Mouse (Mus musculus) c-Kit-negative CD71-positive TER-119-positive erythroid progenitor cells, embryonic 14.5 days (primary cell): ENCODE data around the gene Pkp1.
A peak's percentile ranks its signal among the peaks of the same experiment; 100 is the strongest.

Experiments used
- DNase-seq: peaks from one replicate; pipeline ENCODE4 v3.0.0-alpha.2; 2013; ENCODE audit warnings: low read depth, low spot score

Gene Pkp1

DNA sequence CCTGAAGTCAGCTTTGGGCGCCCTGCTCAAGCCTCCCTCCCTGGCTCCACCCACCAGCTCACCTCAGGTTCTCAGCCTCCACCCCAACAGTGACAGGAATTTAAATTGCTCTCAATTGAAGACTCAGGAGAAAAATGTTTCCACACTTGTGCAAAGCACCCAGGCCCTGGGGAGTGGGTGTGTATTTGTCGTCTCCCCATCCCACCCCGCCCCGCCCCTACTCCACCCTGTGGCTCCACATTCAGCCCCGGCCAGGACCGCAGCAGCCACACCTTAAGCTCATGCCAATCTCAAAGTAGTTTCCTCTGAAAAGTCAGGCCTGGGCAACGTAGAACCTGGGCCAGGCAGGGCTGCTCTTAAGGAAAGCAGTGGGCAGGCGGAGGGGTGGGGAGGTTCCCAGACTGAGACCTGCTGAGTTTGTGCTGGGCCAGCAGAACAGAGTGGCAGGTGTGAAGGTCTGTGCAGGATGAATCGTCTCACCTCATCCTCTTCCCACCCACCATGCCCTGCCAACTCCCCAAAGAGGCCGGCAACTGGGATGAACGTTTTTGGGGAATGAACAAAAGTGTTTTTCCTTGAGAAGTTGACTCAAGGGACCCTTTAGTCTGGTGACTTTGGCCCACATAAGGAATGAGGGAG is 61.8 kb downstream of the Pkp1 start:
- no peak for DNase-seq

DNA sequence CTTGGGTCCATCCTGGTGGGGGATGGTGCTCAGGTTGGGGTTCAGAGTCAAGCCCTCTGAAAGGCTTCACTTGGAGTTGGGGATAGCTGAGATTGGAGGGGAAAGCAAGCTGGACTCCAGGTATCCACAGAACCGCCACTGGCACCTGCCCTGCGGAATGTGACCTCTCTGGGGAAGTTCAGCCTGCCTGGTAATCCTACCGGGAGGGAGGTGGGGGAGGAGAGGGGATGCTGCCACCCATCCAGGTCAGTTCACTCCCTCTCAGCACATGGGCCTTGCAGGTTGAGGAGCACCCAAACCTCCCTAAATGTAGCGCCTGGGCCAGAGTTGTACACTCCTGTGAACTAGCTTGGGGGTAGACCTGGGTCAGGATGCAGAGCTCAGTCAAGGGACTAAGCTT is 62.9 kb downstream of the Pkp1 start:
- no peak for DNase-seq

DNA sequence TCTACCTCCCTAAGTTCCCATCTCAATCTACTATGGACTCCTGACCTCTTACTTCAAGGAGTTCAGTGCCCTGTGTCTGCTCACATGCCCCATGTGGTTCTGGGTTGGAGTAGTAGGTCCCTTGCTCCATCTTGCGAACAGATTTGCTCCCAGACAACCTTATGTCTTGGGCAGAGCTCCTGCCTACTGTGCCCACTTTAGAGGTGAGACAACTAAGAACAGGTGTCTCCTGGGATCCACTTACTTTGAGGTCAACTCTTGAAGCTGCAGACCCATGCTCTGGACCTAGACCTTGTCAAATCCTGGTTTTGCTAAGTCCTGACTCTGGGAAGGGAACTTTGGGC is 63.7 kb downstream of the Pkp1 start:
- DNase-seq: no peak

DNA sequence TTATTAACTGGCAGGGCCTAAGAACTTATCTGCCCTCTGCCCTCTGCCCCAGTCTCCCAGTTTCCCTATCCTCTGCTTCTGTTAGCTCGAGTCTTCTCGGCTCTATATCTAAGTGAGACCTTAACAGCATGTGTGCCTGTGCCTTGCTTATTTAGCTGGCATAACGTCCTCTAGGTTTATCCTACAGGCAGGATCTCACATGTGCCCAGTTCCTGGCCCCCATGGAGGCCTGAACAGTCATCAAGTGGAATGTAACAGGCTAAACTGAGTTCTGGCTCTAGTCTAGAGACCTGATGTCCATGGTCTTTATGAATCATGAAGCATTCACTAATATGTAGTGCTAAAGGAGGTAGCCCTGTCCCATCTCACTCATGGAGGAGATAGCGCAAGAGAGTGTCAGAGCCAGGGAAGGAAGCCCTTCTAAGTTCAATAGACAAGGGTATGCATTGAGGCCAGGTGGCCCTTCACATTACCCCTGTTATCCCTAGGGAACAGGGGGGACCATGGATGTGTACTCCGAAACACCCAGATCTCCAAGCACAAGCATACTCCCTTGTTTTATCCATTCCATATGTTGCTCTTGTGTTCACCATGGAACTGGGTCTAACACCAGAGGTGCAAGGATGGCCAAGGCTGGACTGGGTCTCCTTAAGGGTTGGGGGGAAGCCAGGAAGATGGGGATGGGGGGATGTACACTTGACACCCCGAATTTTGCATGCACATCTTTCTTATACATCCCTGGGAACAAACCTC is 64.2 kb downstream of the Pkp1 start:
- DNase-seq: no peak

DNA sequence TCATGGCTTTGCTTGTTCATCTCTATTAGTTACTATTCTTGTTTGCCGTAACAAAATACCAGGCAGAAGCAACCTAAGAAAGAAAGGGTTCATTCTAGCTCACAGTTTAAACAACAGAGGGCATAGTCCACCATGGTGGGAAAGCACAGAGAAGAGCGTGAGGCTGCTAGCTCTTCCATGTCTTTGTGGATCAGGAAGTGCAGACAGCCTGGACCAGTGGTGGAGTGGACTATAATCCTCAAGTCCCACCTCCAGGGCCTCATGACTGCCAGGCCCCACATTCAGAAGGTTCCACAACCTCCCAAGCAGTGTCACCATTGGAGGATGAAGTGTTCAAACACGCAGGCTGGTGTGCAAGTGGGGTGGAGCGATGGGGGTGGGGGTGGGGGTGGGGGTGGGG is 65.8 kb downstream of the Pkp1 start:
- no peak for DNase-seq

DNA sequence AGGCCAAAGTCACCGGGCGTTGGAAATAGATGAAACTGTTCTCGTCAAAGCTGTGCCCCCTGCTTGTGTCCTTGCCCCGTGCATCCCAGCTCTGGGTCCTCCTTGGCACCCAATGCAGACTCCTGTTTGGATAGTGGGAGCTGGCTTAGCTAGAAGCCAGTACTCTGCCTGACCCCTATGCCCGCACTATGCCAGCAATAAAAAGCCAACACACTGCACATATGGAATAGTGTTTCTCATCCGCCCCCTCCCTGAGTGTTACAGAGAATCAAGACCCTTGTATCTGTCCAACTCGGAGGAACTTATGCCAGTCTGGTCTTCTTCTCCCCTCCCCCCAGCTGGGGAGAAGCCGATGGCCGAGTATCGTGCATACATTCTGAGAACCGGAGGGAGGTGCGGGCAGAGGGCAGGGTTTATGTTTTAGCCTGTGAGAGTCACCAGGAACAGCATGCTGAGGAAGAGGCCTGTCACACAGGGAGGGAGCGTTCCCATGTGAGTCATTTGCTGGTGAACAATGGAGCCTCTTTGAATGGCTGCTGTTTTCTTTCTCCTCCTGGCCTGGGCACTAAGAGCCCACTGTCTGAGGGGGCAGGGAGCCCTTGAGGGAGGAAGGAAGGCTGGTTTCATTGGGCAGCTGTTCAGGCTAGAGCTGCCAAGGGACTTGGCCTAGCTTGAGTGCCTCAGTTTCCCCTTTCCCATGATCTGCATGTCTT is 66.8 kb downstream of the Pkp1 start:
- DNase-seq: no peak

DNA sequence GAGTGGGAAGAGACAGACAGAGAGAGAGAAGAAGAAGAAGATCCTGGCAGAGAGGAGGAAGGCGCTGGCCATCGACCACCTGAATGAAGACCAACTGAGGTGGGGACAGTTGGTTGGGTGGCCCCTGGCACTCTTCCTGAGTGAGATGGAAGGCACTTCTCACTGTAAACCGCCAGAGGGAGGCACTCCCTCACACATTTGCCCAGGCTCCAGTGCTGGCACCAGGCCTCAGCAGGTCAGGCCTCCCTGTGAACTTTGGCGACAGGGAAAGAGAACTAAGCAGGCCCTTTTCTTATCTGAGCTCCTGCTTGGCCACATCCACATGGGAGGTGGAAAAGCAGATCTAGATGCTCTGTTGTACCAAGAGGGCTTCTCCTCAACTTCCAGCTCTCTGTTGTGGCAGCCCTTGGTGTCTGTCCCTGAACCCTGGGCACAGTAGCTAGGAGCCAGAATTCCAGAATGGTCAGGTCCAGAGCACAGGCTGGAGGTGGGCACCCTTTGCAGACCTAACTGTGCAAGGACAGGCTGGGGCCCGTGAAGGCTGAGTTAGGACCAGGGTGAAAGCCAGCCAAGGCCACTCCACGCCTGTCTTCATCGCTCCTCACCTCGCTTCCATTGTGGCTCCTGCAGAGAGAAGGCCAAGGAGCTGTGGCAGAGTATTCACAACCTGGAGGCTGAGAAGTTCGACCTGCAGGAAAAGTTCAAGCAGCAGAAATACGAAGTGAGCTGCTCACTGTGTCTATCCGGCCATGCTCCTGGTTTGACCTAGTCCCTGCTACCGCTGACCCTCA is 68.1 kb downstream of the Pkp1 start:
- no peak for DNase-seq

DNA sequence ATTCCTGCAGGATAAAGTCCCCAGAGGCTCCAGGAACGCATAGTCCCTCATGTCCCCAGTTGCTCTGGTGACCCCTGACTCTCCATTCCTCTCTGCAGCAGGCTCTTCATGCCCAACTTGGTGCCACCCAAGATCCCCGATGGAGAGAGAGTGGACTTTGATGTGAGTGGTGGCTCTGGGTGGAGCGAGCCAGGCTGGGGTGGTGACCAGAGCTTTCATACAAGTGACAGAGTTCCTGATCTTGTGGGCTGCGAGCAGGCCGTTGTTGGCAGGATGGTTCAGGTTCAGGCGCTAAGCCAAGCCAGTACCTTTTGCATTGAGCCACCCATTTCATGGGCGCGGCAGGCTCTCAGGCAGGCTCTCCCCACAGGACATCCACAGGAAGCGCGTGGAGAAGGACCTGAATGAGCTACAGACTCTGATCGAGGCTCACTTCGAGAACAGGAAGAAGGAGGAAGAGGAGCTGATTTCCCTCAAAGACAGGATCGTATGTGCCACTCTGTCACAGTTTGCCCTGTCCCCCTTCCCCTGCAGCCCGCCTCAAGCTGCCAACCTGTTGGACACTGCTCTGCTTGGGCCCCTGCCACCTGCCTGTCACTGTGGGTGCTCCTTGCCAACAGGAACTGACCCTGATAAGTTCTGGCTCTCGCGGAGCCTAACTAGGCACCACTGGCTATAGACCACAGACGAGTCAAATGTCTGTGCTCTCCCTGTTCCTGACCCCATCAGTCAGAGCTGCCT is 71.2 kb downstream of the Pkp1 start:
- DNase-seq: no peak

DNA sequence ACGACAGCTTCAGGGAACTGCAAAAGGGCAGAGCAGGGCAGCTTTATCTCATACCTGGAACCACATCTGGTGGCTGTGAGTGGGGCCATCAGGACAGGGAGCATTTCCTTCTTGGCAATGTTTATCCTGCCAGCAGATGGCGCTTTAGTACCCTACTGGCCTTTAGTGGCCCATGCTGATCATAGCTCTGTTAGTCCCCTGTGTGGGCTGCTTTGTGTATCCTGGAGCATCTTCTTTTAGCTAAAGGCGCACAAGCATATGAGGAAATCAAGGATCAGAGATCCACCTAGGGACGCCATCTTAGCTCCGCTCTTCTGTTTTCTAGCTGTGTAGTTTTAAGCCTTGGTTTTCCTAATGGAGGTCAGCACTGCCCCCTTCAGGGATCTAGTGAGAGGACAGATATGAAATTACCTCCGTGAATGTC is 71.9 kb downstream of the Pkp1 start:
- peak; percentile 62 for DNase-seq

DNA sequence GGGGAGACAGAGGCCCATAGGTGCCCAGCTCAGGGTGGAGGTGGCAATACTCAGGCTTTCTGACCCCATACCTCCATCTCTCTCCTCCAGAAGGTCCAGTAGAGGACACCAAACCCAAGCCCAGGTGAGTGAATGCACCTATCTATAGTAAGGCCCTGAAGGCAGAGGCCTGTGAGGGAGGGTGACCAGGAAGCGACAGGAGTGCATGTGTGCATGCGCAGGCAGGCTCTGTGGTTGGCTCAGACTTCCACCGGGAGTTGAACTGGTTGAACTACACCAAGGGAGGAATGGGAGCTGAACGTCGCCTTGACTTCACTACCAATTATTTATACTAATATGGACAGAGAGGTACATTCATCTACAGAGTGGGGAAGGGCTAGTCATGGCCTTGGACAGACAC is 72.4 kb downstream of the Pkp1 start:
- no peak for DNase-seq

DNA sequence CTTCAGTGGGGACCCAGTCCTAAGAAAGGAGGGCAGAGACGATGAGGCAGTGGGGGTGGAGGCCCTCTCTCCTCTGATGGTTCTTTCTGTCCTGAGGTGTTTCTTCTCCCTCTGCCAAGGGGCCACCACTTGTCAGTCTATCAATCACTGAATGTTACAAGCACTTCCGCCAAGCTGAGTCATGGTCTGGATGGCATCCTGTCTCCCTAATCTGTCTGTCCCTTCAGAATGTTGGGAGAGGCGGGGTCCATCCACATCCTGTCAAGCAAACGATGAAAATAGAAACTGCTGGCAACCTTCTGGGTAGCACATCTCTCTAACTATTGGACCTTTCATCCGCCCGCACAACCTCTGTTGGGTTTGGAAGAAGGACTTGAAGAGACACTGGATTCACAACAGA is 74.5 kb downstream of the Pkp1 start:
- DNase-seq: no peak

DNA sequence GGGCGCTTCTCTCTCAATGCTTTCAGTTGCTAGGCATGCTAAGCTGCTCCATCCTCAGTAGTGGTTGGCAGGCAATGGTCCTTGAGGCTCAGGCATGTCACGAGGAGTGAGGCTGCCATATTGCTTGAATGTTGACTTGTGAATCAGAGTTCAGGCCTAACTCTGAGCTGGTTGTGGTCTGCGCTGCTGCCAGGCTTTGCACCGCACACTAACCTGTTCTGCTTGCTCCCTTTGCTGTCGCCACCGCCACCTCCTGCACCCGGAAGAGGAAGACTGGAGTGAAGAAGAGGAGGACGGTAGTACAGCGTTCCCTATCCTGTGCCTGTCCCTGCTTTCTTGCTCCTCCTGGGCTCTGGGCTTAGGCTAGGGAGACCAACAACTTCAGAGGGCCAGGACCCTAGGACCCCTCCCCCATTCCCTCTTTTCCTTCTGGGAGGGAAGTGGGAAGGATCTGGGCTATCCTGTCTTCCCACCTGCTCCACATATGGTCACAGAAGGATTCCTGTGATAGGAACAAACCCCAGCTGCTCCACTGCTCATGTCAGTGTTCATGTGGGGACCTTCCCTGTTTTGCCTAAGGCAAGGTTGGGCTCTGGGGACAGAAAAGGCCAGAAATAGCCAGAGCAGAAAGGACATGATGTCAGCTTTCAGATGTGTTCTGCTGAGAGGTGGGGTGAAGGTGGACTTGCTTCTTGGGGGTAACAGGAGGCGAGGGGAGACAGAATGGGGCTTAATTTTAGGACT is 75.3 kb downstream of the Pkp1 start:
- DNase-seq: no peak

DNA sequence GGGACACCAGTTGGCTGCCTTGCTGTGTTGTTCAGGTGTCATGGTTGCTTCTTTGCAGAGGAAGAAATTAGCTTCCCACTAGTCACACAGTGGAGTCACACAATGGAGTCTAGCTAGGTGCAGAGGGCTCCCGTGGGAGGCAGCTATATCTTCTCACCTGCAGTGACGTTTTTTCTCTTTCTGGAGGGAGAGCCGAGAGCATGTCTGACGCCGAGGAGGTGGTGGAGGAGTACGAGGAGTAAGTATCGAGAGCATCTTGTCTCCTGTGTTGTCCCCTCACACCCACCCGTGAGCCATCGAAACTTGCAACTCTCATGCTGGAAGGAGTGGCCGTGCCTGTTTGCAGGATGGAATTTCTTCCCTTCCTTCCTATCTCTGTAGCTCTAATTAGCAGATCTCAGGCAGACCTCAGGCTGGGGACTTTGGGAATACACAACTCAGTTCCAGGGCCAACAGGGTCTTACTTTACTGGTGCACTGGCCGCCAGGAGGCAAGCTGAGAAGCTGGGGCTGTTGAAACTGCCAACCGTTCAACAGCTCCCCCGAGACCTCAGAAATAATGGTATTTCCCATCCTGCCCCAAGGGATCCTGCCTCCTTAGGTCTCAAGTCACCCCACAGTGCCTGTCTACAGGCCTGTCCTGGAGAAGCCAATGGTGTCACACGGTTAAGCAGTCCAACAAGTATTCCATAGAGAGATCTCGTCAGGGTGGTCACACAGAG is 78.2 kb downstream of the Pkp1 start:
- no peak for DNase-seq

DNA sequence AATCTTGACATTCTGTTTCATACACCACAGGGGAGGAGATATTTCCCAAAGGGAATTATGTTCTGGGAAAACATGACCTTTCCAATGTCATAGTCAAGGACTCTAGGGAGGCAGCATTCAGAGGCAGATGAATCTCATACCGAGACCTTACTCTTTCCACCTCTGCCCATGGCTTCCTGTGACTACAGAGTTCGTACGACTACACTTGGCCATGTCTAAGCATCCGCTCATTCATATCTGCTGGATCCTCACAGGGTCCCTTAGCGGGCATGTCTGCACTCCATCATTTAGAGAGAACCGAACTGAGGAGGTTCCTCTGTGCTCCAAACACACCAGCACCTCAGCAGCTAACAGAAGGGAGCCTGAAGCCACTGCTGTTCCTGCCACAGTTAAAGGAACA is 79.9 kb downstream of the Pkp1 start:
- DNase-seq: no peak

DNA sequence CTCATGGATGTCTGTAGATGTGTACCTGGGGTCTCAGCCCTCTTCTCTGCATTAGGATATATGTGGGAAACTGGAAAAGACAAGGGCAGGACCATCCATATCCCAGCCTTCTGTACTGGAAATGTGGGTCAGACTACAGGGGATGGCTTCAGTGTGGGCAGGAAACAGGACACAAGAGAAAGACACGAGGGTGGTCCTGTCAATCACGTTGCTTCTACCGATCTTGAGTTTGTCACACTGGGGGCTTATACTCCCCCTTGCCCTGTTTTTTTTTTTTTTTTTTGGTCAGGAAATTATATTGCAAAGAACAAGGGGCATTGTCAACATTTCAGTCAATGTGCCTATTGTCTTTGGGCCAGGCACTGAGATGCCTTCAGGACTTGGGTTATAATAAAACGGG is 80.4 kb downstream of the Pkp1 start:
- DNase-seq: no peak

DNA sequence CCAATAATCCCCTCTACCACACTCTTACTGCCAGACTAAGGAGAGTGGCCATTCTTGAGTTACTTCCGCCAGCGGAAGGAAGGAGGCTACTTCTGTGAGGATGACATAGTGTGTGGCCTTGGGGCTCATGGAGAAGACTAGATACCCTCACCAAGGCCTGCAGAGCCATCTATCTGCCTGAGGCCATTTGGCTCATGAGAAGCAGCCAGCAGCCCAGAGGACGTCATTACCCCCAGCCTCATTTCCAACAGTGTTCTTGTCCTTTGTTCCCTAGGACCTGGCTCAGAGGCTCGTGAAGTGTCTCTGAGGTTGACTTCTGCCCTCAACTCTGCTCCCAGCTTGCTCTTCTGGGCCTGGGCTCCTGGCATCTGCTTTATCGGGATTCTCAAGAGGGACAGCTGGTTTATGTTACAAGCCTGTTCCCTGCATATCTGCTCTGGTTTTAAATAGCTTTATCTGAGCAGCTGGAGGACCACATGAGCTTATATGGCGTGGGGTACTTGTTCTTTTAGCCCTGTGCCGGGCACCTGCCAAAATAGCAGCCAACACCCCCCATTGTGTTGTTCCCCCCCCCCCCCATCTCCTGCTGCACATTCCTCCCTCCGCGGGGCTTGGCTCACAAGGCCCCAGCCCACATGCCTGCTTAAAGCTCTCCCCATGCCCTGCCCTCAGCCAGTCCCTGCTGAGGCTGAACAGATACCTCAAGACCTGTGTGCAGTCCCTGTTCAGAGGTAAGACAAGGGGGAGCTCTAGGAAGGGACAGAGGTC is 83.1 kb downstream of the Pkp1 start, which contains the start of gene Tnnt2:
Gene Tnnt2 (plus strand): TSS at position 639 of the 768 bp plus-strand sequence.
- no peak for DNase-seq

DNA sequence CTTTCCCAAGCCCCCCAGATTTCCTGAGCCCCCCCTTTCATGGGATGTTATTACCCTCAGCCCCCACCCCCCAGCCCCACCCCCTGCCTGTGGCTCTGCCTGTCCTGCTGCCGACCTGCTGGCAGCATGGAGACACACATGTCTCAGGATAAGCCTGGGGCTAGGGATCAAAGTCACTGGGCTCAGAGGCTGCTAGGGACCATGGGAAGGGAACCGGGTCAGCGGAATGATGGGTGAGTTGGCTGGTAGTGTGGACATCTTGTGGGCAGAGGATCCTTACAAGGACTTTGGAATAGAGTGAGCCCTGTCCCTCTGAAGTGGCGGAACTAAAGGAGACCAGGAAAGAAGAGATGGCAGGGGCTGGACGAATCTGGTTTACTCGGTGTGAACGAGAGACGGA is 84.0 kb downstream of the Pkp1 start:
- no peak for DNase-seq

DNA sequence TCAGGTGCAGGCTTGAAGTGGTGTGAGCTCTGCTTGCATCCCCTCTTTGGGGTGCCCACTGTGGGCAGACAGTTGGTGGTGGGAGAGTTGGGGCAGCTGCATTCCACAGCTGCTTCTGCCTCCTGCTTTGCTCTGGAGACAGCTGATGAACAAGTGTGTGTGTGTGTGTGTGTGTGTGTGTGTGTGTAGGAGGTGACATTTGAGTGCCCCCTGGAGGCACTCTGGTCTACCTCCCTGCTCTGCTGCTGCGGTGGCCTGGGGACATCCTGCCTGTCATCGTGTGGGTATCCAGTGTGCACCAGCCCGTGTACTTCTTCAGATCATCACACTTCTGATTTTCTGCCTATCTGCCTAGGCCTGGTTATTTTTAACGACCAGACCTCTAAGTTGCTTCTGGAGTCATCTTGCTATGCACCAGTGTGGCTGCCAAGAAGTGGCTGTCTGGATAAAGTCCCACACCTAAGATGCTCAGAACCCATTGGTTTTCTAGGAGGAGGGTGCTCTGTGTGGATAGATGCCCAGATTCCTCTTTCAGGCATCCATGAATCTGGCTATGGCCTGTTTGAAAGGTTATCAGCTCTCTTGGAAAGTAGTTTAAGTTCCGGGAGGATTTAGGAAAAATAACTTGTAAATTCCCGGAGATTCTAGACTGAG is 84.7 kb downstream of the Pkp1 start:
- no peak for DNase-seq

DNA sequence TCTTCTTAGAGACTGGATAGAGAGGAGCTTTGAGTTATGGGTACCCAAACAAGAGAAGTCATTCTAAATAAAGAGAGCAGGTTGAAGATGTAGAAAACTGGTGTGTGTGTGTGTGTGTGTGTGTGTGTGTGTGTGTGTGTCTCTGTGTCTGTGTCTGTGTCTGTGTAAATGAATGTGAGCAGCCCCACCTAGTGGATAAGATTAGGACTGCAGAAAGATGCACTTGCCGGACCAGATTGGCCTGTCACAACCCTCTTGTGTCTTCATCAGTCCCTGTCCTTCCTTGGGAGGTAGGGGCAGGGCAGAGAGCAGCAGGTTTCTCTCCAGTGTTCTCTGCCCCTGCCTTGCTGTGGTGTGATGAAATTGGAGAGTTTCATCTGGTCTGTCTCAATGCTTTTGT is 90.1 kb downstream of the Pkp1 start:
- peak; percentile 36 for DNase-seq
